ENCODE assay signal across 8 mouse cellular contexts in genomic region chr9:123479196-123479669, GRCm38 (mm10). TPM values are rescaled to one million over a fixed set of nuclear protein-coding genes. Genes with fewer than 3 reads are reported as not detected.
DNase-seq lines count a peak whose midpoint lies in the region; ATAC-seq lines count a peak whose summit lies in the region.

No protein-coding gene starts in this region.

- H3K9me3 ChIP-seq in heart, embryonic 13.5 days, result no peaks in the 10 kb centered on the region
- no peaks in the 10 kb centered on the region; the same call in 1 of the 2 replicates for H3K9me3 ChIP-seq in limb, embryonic 11.5 days (ENCODE audit: control insufficient read depth, low read length)
- H3K9me3 ChIP-seq in midbrain, embryonic 16.5 days (replicated peaks; ENCODE audit: control insufficient read depth, low read length, poor library complexity, severe bottlenecking), result no peaks in the 10 kb centered on the region

- H3K4me3 ChIP-seq in heart, embryonic 13.5 days, result peak overlapping the region; percentile 79
- peak overlapping the region; percentile 50 for H3K4me3 ChIP-seq in limb, embryonic 11.5 days (ENCODE audit: low read depth, low read length)
- peak overlapping the region; percentile 57 for H3K4me3 ChIP-seq in midbrain, embryonic 16.5 days (ENCODE audit: low read depth, low read length)

- H3K36me3 ChIP-seq in heart, embryonic 13.5 days, result peaks cover 39% of the 10 kb centered on the region
- peaks cover 8% of the 10 kb centered on the region for H3K36me3 ChIP-seq in limb, embryonic 11.5 days (ENCODE audit: control insufficient read depth, insufficient read depth, low read length)
- no peaks in the 10 kb centered on the region for H3K36me3 ChIP-seq in midbrain, embryonic 16.5 days (ENCODE audit: control insufficient read depth, insufficient read depth, low read length)

- peak; percentile 55 for DNase-seq in cerebellum, adult 9-11 months
- no peak for DNase-seq in cerebellum, adult 8-10 months
- DNase-seq in adrenal gland, postnatal 25 days, result peak; percentile 20
- peak; percentile 43 for DNase-seq in limb, embryonic 11.5 days (ENCODE audit: low spot score)
- DNase-seq in thymus, postnatal 14 days, result peak; percentile 44
- no peak for DNase-seq in natural killer cell, adult 2 months (ENCODE audit: low spot score in 2 of 2)

- ATAC-seq in heart, embryonic 13.5 days (ENCODE audit: extremely low read depth, insufficient number of reproducible peaks, low FRiP score, low TSS enrichment), result no peak
- 0 out of 2 replicates have a peak, but pooled peaks have one; percentile 2 for ATAC-seq in limb, embryonic 11.5 days (ENCODE audit: insufficient number of reproducible peaks, low FRiP score, low TSS enrichment, low read depth)
- ATAC-seq in midbrain, embryonic 16.5 days, result 0 out of 2 replicates have a peak, but pooled peaks have one; percentile 25

- peaks cover 62% of the 10 kb centered on the region for H3K4me1 ChIP-seq in heart, embryonic 13.5 days
- H3K4me1 ChIP-seq in limb, embryonic 11.5 days (ENCODE audit: control insufficient read depth, insufficient read depth, low read length), result peaks cover 22% of the 10 kb centered on the region
- peaks cover 6% of the 10 kb centered on the region for H3K4me1 ChIP-seq in midbrain, embryonic 16.5 days (ENCODE audit: control insufficient read depth, insufficient read depth, low read length)

- H3K27me3 ChIP-seq in heart, embryonic 13.5 days (replicated peaks), result no peaks in the 10 kb centered on the region
- H3K27me3 ChIP-seq in limb, embryonic 11.5 days (ENCODE audit: control insufficient read depth, insufficient read depth, low read length), result no peaks in the 10 kb centered on the region
- H3K27me3 ChIP-seq in midbrain, embryonic 16.5 days (ENCODE audit: control insufficient read depth, insufficient read depth, low read depth, low read length), result no peaks in the 10 kb centered on the region

- peak overlapping the region; percentile 98 for H3K4me2 ChIP-seq in heart, embryonic 13.5 days
- peak overlapping the region; percentile 87 for H3K4me2 ChIP-seq in limb, embryonic 11.5 days (ENCODE audit: low read depth, severe bottlenecking)
- peak overlapping the region; percentile 75 for H3K4me2 ChIP-seq in midbrain, embryonic 16.5 days (ENCODE audit: low read length)

- peak overlapping the region; percentile 92 for H3K27ac ChIP-seq in heart, embryonic 13.5 days (replicated peaks)
- no peak overlapping the region; the same call in 1 of the 2 replicates for H3K27ac ChIP-seq in limb, embryonic 11.5 days (replicated peaks; ENCODE audit: low read depth, low read length)
- no peak overlapping the region for H3K27ac ChIP-seq in midbrain, embryonic 16.5 days (ENCODE audit: low read length)

- peak overlapping the region; percentile 91 for H3K9ac ChIP-seq in heart, embryonic 13.5 days
- peak overlapping the region; percentile 74 for H3K9ac ChIP-seq in limb, embryonic 11.5 days (ENCODE audit: low read length)
- peak overlapping the region; percentile 61; the same call in 1 of the 2 replicates for H3K9ac ChIP-seq in midbrain, embryonic 16.5 days (ENCODE audit: low read depth, low read length)

- 13% methylated on average over 17 of the region's 17 CpGs for WGBS in heart, embryonic 13.5 days
- 19% methylated on average over 17 of the region's 17 CpGs for WGBS in limb, embryonic 11.5 days
- WGBS in midbrain, embryonic 16.5 days, result 27% methylated on average over 17 of the region's 17 CpGs

RNA-seq across cellular contexts. Expression of gene Limd1, which starts 0.7 kb away (rescaled TPM):
- total RNA-seq in adrenal gland, postnatal 25 days (2021), result 32.4 and 34.7 TPM in 2 replicates
- polyA plus RNA-seq in heart, embryonic 13.5 days (2015; fragmentation: Nextera tagmentation; extraction: Ambion mirVana), result 34.6 and 36.1 TPM in 2 replicates
- 51.1 and 54.0 TPM in 2 replicates for polyA plus RNA-seq in limb, embryonic 11.5 days (2014; fragmentation: Nextera tagmentation; extraction: Ambion mirVana)
- polyA plus RNA-seq in midbrain, embryonic 16.5 days (2015; fragmentation: Nextera tagmentation; extraction: Ambion mirVana), result 10.2 and 10.6 TPM in 2 replicates

RNA-seq across cellular contexts. Expression of gene Sacm1l, which starts 50.3 kb away (rescaled TPM):
- total RNA-seq in adrenal gland, postnatal 25 days (2021), result 76.0 and 110 TPM in 2 replicates
- 37.6 and 41.7 TPM in 2 replicates for polyA plus RNA-seq in heart, embryonic 13.5 days (2015; fragmentation: Nextera tagmentation; extraction: Ambion mirVana)
- polyA plus RNA-seq in limb, embryonic 11.5 days (2014; fragmentation: Nextera tagmentation; extraction: Ambion mirVana), result 48.9 and 51.1 TPM in 2 replicates
- polyA plus RNA-seq in midbrain, embryonic 16.5 days (2015; fragmentation: Nextera tagmentation; extraction: Ambion mirVana), result 53.8 and 55.9 TPM in 2 replicates

Comparison
In these comparisons a context has a peak if more than half of its experiments do, and no peak if none do; other contexts are left out.
1. DNase-seq: peak in cerebellum, adult 9-11 months (single experiment), adrenal gland, postnatal 25 days (single experiment), limb, embryonic 11.5 days (single experiment) and thymus, postnatal 14 days (single experiment); none in cerebellum, adult 8-10 months (single experiment) and natural killer cell, adult 2 months (0 of 2).
2. Peak in every context shown above with its lines, with median percentiles within 50 percentile points of each other: H3K4me2 ChIP-seq, H3K4me3 ChIP-seq and H3K9ac ChIP-seq.